Mouse (Mus musculus) liver, embryonic 14.5 days (tissue): ENCODE data around the gene Cdkn2aipnl.

ENCODE experiments used
- CTCF ChIP-seq: IDR thresholded peaks from 2 replicates; pipeline ENCODE4 v1.5.1; 2016; ENCODE audit warnings: antibody characterized with exemption, low read depth, control low read depth
- EP300 ChIP-seq: IDR thresholded peaks from 2 replicates; pipeline ENCODE4 v1.6.1; 2016; ENCODE audit warnings: antibody characterized with exemption, low read depth

GRCm38 (mm10) chr11:51918576-51918975 lies 48.9 kb upstream of the Cdkn2aipnl start:
- TF ChIP-seq CTCF (no peak), EP300 (no peak)
